Mouse (Mus musculus): ENCODE measurements at regions not wholly inside any gene's neighbourhood (a gene's known extent, or its start where the extent isn't known, plus 50 kb on each side); places are given as distances from the start of the nearest gene placed in this dataset.
"Not testable (repeated sequence)": the region's sequence is repeated elsewhere in the genome, so short reads cannot be mapped to it uniquely, and the experiment has no call there.

DNA sequence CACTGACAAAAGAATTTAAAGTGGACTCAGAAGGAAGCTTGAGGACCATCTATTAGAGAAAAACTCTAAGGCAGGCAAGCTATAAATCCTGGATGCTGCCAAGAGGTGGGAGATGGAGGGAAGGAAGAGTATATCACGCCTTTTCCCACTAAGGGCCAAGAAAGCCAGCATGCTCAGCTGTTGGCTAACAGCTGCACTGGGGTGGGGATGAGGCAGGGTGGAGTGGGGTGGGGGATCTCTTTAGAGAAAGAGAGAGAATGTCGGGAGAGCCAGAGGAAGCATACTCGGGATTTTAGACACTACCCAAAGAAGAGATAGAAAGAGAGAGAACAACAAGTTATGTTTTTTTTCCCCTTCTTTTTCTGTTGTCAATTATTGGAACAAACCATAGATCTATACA lies 115.2 kb upstream of the Shb start:
- DNase-seq (ENCODE audit: low spot score) = no peak

DNA sequence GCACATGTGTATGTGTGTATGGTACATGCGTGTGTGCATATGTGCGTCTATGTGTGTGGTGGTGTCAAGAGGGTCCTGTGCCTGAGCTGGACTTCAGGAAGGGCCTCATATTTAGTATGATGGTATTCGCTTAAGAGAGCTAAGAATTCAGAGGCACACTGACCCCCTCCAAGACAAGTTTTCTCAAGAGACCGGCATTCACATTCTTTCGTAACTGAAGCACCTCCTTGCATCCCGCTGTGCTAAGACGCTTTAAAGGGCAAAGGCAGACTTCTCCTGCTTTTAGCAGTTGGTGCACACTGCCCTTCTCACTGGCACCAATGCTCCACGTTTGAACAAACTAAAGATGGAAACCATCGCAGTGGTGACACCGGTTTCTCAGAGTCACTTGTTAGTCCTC lies 110.3 kb upstream of the Shb start:
- DNase-seq (ENCODE audit: low spot score) = no peak

DNA sequence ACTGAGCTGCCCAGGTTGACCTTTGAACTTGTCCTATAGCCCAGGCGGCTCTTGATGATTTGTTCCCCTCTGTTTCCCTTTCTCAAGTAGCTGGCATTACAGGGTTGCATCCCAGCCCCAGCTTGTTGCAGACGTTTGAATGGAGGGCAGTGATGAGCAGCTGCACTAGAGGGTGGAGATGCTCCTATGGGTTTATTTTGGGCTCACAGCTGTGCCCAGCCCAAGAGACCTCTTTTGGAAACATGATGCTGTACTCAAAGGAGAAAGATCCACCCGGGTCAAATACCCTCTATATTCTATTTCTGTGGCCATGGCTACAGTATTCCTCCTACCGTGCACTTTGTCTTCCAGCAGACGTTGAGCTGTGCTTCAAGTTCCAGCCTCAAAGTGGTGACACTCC lies 109.0 kb upstream of the Shb start:
- no peak for DNase-seq (ENCODE audit: low spot score)

DNA sequence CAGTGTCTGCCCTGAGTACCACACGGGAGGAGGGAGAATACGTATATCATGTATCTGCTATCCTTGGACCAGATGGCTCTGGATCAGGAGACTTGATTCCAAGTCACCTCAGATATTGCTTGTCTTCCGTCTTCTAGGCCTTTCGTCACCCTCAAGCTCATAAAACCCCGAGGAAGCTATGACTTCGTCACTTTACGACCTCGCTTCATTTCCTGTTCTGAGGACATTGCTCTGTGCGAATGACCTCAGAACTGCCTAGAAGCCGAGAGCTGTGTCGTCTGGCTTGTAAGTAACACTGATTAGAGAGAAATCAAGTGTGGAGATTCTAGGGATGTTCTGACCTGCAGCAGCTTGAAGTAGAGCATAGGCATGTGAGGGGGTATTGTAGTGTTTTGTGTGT lies 108.4 kb upstream of the Shb start:
- DNase-seq (ENCODE audit: low spot score) = no peak

DNA sequence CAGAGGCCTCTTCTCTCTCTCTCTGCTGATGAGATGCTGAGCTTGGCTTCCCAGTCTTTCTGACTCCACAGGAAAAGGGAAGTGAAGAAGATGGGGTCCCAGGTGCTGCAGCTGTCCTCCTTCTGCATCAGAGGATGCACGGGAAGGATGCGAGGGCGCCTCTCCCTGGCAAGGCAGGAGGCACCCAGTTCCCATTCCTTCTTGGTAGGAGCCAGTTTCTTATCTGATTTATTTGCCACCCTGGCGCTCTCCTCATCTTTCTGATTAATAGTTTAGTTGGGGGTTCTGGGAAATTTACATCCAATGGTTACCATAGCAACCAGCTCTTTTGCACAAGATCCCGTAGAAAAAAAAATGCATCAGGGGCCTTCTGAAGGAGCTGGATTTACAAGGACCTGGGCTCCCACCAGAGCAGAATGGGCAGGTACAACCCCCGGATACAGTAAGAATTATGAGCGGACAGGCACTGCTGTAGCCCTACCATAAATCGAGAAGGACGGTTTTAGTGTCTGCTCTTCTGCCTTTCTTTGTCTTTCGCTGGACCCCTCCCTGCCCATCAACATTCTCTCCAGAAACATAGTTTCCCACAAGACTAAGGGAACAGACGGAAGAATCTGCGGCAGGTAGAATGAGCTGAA lies 107.2 kb upstream of the Shb start:
- DNase-seq (ENCODE audit: low spot score) = no peak

DNA sequence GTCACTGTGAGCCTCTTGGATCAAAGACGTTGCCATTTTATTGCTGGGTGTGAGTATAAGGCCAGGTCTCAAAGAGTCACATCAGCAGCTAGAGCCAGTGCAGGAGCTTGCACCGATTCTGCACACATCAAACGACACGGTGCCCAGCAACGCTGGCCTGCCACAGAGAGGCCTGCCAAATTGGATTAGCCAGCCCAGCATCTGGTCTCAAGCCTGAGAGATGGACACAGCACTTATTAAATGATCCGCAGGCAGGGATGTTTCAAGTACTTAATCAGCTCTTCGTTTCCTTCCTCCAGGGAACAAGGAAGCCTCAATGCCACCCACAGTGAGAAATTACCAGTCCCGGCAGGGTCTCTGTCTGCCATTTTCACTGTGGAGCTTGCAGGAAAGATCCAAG lies 106.1 kb upstream of the Shb start:
- DNase-seq (ENCODE audit: low spot score) = peak; percentile 37

DNA sequence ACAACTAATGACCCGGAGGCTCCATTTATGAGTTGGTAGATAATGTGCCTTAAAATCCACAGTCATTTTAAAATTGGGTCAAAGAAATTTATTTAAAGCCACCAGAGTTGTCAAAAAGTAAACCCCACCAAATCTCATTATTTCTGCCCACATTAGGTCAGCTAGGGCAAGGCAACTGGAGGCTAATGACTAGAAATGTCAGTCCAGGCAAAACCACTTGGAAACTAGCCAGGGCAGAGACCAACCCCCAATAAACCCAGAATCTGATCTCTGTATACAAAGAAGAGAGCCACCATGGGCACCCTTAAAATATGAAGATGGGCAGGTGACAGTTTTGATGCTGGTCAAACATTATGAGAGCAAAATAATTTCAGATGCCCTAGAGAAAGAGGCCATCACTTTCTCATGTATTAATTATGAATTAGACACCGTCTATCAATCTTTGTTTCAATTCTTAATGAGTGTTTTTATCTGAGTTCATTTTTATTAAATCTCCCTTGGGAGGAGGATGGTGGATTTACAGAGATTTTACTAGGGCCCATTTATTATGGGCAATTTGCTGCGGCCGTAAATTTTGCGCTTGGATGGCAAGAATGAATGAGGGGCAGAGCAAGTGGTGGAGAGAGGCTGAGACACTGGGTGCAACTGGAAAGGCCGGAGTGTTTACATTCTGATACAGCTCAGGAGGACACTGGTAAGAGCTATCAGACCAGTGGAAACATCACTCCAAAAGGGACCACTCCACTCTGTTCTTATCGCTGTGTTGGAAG lies 99.2 kb upstream of the Shb start:
- DNase-seq (ENCODE audit: low spot score) = peak; percentile 57

DNA sequence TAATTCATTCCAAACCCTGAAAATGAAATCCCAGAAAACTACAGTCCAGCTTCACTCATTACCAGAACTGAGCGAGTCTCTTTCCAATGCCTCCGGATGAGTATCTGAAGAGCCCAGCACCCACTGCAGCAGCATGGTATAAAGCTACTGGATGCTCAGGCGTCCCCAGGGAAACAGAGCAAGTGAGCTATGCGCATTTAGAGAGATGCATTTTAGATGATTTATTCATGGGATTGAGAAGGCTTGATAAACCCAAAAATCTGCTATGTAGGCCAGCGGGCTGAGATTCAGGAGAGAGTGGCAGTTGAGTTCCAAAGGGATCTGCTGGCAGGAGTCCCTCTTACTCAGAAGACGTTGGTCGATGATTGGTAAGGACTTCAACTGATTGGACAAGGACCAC lies 93.4 kb upstream of the Shb start:
- no peak for DNase-seq (ENCODE audit: low spot score)

DNA sequence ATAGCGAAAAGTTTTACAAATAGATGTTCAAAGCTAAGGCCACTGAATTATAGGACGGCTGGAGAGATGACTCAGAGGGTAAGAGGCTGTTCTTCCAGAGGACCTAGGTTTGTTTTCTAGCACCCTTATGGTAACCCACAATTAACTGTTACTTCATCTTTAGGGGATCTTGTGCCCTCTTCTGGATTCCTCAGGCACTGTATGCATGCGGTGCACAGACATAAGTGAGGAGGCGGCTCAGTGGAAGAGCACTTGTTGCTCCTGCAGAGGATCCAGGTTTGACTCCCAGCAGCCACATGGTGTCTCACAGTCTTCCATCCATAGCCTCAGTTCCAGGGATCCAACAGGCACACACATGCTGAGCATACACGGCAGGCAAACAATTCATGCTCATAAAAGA lies 89.7 kb upstream of the Shb start:
- DNase-seq (ENCODE audit: low spot score) = no peak

DNA sequence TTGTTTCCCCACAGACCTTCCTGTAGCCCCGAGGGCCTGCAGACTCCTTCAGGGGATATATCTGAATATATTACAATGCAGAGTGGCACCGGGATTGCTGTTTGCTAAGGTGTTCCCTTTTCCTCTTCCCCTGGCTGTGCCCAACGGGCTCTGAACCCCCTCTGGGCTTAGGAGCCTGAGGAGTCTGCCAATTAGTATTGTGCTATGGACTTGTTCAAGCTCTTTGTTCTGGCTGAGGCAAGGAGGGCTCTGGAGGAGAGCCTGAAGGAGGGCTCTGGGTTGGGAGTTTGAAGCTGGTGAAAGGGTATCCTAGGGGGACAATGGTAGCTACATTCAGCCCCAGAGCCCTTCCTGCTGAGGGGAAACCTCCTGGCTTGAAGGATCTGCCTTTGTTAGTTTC lies 84.9 kb upstream of the Shb start:
- DNase-seq (ENCODE audit: low spot score) = no peak

DNA sequence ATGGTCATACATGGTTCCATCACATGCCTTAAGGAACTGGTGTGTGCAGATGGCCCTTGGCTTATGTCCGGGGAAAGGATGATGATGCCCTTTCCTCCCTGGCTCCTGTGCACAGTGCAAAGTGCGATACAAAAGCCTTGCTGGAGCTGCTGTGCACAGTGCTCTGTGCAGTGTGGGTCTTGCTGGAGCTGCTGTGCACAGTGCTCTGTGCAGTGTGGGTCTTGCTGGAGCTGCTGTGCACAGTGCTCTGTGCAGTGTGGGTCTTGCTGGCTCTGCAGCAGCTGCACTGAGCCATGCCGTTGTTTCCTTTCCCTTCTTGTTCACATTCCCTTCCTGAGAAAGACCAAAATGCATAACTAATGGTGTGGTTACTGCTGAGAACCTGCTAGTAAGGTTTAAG lies 81.2 kb upstream of the Shb start:
- DNase-seq (ENCODE audit: low spot score) = not testable (repeated sequence)

DNA sequence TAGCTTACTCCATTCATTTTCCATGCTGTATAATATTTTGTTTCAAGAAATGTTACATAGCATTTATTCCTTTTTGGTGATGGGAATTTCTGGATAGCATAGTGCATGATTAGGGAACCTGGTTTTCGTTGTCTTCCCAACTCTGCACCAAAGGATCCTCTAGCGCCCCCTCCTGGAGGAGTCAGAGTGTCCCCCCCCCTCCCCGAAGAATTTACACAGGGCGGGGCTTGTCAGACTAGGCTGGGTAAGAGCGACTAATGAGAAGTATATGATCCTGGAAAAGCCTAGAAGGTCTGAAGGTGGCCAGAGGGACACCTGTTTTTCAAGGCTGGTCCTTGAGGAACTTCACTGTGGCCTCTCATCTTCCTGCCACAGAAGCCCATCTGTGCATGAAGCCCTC lies 79.9 kb upstream of the Shb start:
- DNase-seq (ENCODE audit: low spot score) = no peak

DNA sequence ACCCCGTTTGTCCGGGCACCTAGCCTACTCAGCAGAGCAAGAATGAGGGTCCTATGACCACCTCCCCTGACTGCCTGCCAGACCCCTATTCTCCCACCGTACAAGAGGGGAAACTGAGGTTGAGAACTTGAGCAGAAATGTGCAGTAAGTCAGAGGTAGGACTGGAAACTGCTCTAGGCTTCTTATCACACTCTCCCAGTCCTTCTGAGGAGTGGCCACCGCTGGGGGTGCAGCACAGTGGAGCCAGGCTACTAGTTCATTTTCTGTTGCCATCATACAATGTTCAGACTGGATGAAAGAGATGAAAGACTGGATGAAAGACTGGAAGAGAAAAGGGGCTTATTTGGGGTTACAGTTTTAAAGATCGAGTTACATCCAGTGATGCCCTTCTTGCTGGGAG lies 78.7 kb upstream of the Shb start:
- no peak for DNase-seq (ENCODE audit: low spot score)

DNA sequence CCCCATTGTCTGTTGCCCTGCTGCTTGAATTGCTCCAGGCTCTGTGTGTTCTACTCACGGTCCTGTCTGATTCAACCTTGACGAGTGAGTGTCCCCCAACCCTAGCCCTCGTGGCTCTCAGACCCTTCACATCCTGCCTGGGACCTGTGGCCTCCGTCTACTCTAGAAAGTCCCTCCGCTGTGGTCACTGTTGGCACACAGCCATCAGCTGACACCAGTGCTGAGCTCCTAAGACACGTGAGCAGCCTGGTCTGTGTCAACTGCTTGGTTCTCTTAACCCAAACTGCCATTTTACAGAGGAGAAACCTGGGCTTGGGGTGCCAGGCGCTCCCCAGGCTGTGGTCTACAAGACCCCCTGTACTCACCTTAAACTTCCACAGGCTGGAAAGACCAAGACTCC lies 74.3 kb upstream of the Shb start:
- no peak for DNase-seq (ENCODE audit: low spot score)

DNA sequence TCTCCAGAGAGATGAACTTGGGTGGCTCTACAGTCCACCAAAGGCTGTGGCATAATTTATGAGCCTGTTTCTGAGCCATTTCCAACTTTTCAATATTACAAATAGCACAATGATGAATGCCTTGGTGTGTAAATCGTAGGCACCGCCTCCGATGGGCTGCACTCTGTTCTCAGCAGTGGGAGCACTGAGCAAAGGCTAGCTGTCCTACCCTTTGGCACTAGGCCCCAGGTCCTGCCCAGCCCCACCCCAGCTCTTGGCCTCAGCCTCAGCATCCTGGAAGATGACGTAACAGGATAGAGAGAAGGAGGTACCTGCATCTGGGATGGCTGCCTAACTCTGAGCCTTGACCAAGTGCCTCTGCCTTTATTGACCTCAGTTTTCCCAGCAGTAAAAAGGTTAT lies 73.4 kb upstream of the Shb start:
- DNase-seq (ENCODE audit: low spot score) = no peak

DNA sequence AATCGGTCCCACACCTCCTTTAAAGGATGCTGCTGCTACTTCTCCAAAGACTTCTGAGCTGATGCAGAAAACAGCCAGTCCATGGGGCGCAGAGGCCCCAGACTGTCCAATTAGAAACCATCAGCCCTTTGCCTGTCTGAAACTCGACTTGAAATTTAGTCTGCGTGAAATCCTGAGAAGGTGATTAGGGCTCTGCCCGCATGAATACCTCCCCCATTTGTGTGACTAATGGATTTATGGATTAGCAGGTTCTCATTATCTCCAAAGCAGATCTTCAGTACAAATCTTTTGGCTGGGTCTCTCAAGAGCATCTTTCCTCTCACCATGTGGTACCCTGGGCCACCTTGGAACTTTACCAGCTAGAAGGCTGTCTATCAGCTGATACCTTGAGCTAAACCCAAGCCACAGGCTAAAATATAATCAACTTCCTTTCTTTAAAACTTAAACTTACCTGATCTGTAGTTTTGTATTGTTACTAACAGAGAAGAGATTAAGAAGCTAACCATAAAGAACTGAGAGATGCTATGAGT lies 72.1 kb upstream of the Shb start:
- DNase-seq (ENCODE audit: low spot score) = no peak

DNA sequence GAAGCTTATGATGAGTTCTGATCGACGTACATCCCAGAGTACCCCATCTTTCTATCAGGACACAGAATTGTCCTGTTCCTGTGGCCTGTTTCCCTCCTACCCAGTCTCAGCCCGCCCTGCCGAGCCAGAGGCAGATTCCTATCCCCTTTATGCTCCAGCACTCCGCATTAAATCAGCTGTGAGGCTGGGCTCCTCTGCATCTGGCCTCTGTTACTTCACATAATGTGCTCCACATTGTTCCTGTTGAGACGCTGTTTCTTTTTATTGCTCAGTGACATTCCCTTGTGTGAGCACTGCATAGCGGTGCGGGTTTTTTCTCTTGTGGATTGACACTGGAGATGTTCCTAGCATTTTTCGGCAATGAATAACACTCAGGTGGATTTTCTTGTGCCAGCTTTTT lies 68.2 kb upstream of the Shb start:
- peak; percentile 78 for DNase-seq (ENCODE audit: low spot score)

DNA sequence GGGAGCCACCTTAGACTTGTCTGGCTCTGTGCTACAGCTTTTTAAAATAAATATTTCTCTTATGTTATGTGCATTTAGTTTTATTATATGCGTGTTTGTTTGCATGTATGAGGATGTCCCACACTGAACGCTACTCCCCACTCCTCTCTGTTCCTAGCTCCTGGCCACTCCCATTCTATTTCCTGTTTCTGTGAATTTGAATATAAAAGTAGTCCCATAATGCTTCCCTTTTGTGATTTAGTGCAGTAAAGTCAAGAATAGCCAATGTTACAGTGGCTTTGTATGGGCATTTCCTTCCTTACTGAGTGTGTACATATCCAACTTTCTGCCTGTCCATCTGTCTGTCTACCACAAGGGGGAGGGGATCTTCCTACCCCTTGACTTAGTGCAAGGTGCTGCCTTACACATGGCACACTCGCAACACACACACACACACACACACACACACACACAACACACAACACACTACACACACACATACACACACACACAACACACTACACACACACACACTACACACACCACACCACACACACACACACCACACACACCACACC lies 61.2 kb upstream of the Shb start:
- DNase-seq (ENCODE audit: low spot score) = no peak

DNA sequence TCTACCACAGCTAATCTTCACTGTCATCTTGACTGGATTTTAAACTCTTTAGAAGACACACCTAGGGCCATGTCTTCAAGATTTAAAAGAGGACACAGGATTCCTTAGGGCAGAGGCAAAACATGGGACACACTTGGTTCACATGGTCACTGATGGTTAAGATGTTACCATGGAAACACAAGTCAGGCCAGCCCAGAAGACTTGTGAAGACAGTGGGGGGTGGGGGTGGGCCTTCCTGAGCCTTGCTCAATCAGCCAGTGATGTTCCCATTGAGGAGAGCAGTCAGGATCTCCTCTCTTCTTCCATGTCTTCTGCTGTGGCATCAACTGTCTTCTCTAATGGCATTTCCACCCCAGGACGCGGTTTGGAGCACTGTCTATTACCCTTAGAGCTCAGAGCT lies 60.5 kb upstream of the Shb start:
- no peak for DNase-seq (ENCODE audit: low spot score)

DNA sequence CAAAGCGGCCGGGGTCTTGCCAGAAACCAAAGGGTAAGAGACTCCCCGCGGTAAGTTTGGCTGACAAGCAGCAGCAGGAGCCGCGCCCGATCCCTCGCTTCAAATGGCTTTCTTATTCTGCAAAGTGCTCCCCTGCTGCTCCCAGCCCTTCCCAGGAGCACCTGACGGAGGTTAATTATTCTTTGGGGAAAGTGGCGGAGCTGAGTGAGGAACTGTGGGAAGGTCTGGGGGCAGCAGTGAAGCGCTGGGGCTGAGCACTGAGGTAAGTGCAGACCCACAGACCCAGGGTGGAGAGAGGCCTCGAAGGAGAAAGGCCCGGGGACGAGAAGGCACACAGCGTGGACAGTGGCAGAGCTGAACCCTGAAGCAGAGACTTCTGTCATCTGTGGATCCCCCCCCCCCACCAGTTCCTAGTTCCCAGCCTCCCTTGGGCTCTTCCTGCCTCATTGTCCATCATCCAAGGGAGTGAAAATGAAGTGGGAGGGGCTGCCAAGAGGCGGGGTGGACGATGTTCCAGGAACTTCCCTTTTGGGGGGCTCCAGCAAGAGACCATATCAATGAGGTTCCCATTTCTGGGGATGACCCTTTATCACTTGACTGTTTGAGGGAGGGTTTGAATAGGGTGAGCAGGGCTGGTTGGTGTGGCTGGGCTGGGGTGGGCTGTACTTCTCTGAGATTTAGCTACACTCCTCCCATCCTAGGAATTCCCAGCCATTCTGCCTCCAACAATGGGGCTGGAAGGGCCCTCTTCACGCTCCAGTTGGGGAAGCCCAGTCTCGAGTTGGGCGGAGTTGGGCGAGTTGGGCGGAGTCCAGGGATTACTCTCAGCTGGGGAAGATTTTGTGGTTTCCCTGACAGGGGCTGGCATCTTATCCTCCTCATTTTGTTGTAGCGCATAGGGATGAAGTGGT lies 59.4 kb upstream of the Shb start:
- DNase-seq (ENCODE audit: low spot score) = peak; percentile 42

DNA sequence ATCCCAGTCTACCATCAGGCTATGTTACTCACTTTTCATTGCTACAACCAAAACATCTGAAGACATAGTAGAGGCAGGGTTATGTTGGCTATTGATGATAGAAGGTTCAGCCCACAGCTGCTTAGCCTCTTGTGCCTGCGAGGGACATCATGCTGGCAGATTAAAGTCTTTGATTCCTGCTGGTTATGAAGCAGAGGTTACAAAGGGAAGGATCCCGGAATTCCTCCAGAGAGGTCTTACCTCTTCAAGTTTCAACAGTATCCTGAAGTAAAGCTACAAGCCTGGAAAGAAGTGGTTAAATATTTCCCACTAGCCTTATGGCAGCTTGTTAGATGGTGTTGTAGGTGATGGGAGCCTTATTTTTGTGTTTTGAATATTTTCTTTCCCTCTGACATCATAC lies 58.6 kb upstream of the Shb start:
- no peak for DNase-seq (ENCODE audit: low spot score)

DNA sequence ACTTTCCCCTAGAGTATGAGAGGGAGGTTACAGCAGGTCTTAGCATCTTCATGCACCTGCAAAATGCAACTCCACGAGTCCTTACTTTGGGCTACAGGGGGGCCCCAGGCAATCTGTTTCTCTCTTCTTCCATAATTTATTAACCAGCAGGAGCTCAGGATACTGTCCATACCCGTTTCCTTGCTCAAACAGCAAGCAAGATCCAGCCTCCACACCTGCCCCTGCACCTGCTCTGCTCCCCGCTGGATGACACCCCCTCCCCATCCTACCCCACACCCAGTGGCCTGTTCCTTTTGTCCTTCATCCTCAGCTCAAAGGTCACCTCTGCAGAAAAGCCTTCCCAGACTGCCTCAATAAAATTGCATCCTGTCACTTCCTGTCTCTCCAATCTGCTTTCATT lies 56.1 kb upstream of the Shb start:
- DNase-seq (ENCODE audit: low spot score) = no peak

DNA sequence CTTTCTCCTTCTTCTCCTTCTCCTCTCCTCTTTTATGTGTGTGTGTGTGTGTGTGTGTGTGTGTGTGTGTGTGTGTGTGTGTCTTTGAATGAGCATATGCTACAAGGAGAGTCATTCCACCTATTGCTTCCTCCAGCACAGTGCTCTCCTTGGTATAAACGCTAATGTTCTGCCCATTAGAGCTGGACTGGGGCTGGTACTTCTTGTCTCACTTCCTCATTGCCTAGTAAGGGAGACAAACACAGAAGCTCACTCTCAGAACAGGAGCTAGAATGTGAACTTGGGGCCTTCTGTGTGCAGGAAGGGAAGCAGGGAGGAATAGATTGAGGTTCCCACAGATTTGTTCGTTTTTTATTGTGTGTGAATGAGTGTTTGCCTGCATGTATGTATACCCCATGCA lies 54.9 kb upstream of the Shb start:
- no peak for DNase-seq (ENCODE audit: low spot score)
